Mouse (Mus musculus) right cerebral cortex, adult 18-20 months (tissue): ENCODE data around the gene Gm17428.

Source experiments
- DNase-seq: peaks from one replicate; pipeline ENCODE4 v3.0.0; 2022; ENCODE audit warnings: mixed read lengths

Gene Gm17428

DNA sequence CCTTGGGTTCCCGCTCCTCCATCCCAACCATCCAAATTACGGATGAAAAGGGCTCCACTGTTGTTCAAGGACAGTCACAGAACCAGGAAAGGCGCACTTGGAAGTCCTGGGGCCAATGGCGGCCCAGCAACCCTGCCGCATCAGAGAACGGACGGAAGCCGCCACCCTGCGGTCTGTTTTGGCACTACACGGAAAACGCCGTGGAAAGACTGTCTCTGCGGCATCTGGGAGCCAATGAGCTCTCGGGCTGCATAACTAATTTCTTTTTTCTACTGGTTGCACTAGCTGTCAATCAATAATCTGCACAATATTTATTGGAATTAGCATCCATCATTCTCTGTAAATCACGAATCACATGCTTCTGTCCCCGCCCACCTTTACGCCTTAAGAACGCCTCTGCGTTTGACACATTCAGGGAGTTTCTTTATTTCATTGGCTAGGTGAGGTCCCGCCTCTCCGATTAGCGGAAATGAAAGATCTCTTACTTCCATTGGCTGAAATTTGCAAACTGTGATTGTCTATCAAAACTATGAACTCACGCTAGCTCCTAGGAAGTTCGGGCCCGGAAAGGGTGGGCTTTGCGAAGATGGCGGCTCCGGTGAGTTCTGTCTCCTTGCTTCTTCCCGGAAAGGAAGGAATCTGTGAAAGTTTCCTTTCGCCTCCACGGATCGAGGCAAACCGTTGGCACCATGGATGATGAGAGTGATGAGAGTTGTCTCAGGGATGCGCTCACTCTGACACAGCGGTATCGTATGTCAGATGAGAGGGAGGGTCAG is 38.4 kb downstream of the Gm17428 start, which contains the start of gene Ngdn:
TSS of gene Ngdn (plus strand) at position 464 of the 776 bp plus-strand sequence.
- DNase-seq: peak; percentile 99

DNA sequence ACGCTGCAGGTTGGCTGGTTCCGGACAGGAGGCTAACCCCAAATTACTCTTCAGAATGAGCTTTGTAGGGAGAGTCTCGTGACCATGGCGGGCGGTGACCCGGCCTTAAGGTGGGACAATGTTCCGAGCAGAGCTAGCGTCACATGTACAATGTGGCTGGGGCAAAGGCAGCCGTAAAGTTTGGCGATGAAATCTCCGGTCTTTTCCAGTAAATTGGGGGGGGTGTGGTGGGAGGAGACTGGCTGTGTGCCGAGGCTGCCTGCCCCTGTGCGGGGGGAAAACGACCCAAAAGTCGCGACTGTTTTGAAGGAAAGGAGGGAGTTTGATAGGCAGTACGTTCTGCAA is 39.0 kb downstream of the Gm17428 start:
- no peak for DNase-seq

DNA sequence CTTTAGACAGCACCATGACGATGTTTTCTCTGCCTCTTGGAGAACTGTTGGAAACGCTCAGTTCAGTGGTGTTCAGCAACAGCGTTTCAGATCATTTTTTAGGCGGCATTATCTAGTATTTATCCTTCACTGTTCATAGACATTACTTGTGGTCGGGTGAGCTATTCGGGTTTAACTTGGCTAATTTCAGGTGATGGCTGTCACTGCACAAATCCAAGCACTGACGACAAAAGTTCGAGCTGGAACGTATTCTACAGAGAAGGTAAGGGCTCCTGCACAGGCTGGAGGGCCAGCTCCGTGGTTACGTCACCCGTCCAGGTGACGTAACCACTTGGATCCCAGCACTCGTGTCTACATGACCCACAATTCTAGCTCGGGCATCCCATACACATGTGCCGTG is 40.1 kb downstream of the Gm17428 start:
- DNase-seq: no peak

- no peak for DNase-seq
Observed at GRCm38 (mm10) chr14:55020394-55020793, 43.7 kb downstream of the Gm17428 start.

- DNase-seq: no peak
Observed at GRCm38 (mm10) chr14:55023011-55023410, 46.3 kb downstream of the Gm17428 start.

GRCm38 (mm10) chr14:55024236-55024635 is 47.5 kb downstream of the Gm17428 start:
- DNase-seq: peak; percentile 59

GRCm38 (mm10) chr14:55025527-55025926 is 48.8 kb downstream of the Gm17428 start:
- no peak for DNase-seq
